Mouse (Mus musculus): ENCODE results near the gene Dnajb4.
"Not testable (repeated sequence)": the region's sequence is repeated elsewhere in the genome, so short reads cannot be mapped to it uniquely, and the experiment has no call there.

The Dnajb4 gene

DNA sequence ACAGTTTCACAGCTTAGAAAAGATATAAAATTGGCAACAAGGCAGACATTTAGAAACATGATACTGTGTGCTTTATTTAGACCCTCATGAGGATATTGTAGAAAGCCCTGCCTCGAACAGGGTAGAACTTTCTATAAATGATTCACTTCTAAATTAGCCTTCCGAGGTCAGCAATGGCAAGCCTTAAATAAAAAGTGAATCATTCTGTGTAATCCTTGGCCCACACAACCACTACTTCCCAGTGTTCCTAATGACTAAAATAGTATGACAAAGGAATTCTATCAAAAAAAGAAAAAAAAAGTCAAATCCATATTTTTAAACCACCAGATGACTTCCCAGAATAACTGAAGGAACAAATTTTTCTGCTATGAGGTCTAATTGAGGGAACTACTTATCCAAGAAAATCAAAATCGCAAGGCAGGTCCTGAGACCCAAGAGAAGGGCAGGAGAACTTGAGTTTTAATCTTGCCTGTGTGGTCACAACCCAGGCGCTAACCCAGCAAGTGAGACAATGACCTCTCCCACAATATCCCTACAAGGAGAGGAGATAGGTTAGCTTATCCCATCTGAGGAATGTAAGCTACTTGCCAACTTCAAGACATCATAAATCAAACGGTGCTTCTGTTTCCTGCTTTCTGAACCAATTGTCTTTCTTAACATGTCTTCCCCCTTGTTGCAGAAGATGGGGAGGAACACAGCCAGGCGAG is 67.0 kb downstream of the Dnajb4 start:
- DNase-seq = no peak

DNA sequence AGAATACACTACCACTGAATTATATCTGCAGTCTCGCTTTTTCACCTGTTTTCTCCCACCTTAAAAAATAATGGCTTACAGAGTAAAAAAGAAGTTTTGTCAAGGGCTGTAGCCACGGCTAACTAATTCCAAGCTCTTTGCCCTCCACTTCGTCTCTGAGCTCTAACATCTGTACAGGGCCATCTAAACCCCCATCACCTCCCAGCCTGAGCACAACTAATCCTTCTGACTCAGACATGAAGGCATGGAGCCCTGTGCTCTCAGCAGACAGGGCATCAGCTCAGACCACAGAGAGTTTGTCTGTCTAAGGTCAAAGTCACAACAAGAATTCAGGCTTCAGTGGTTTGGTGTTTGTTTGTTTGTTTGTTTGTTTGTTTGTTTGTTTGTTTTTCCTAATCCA is 68.0 kb downstream of the Dnajb4 start:
- DNase-seq = no peak

DNA sequence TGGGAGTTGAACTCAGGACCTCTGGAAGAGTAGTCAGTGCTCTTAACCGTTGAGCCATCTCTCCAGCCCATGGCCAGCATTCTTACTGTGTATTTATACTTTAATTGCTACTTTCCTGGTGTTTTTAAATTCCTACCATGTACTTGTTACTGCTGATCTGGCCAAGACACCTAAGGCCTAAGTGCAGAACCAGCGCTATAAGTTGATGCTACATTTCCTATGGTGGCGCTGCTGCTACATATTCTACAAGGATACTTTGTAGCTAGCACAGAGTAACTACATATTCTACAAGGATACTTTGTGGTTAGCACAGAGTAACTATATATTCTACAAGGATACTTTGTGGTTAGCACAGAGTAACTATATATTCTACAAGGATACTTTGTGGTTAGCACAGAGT is 70.8 kb downstream of the Dnajb4 start:
- not testable (repeated sequence) for DNase-seq

DNA sequence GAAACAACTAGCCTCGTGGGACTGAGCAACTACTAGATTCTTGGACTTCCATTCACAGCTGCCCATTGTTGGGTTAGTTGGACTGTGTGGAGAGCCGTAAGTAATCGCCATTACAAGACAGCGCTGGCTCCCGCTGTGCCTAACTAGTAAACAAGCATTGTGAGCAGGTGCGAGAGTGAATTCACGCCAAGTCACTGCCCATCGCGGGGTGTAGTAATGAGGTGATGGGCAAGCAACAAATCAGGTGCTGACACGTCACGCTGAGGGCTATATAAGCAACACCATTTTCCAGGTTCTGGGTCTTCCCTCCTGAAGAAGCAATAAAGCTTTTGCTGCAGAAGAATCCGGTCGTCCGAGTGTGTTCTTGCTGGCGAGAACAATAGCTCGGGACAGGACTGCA is 74.0 kb downstream of the Dnajb4 start:
- DNase-seq = not testable (repeated sequence)

DNA sequence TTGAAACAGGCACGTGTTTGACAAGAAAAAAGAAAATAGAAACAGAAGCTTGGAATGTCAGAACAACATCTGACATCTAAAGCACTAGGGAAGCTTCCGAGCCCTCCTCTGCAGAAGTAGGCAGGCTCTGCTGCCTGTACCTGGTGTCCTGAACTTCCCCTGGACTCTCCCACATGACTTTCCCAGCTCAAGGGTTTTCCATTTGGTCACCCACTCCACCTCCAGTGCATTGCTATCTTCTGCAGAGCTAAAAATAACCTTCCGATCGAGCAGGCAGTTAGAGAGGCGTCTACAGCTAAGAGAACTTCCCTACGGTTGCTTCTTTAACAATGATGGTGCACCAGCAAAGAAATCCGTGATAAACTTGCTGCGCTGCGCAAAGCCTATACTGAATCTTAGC is 76.5 kb downstream of the Dnajb4 start:
- no peak for DNase-seq

DNA sequence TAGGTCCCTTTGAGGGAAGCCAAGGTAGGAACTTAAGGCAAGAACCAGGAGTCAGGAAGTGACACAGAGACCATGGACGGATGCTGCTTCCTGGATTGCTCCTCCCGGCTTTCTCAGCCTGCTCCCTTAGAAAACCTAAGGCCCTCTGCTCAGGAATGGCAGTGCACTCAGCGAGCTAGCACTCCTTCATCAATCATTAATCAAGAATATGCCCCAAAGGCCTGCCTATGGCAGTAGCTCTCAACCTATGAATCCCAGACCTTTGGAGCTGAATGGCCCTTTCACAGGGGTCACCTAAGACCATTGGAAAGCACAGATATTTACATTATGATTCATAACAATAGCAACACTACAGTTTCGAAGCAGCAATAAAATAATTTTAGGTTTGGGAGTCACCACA is 79.1 kb downstream of the Dnajb4 start:
- DNase-seq = no peak

DNA sequence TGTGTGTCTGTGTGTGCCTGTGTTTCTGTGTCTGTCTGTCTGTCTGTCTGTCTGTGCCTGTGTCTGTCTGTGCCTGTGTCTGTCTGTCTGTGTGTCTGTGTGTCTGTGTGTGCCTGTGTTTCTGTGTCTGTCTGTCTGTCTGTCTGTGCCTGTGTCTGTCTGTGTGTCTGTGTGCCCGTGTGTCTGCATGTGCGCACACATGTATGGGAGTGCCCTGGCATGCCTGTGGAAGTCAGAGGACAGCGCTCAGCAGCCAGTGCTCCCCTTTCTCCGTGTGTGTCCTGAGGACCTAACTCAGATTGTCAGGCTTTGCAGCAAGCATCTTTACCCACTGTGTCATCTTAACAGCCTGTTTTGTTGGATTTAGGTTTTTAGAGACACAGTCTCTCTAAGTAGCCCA is 80.7 kb downstream of the Dnajb4 start:
- DNase-seq = not testable (repeated sequence)

DNA sequence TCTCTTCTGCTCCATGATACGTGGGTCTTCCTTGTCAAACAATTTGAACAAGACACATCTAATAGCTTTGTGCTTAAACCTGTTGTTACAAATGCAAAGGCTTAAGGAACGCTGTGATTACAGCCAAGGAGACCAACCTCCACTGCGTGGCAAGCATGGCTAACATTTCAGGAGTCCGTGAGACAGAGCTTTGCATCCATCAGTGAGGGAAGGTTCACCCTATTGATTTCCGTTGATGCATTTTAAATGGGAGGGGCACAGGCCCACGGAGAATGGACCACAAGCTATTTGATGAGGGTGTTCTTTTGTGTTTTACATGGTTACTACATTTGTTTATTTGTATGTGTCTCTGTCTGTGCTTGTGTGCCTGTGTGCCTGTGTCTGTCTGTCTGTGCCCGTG is 81.5 kb downstream of the Dnajb4 start:
- DNase-seq = no peak
